Mouse (Mus musculus) neutrophil, adult 5-6 weeks (primary cell): ENCODE measurements around the gene Prss23. TPM values are rescaled to one million over a fixed set of nuclear protein-coding genes. Genes with fewer than 3 reads are reported as not detected.

ENCODE experiments used
- total RNA-seq: library from RNA; stranded (forward); fragments of 200-1000 nt; gene quantifications from 2 replicates; pipeline ENCODE4 v1.2.3, GENCODE M21; 2017

Gene Prss23
- total RNA-seq, 1 experiment from 2014 or later, result 0.70 TPM

Other genes with a start within 250 kb of the Prss23 start
- gene Tmem135, start 123.0 kb downstream of the Prss23 start, total RNA-seq, result 23.5 and 24.6 TPM in 2 replicates
- 0.37 and 0.47 TPM in 2 replicates for gene Fzd4, start 122.8 kb downstream of the Prss23 start, total RNA-seq
- not detected in 2 replicates for gene Me3, start 105.2 kb upstream of the Prss23 start, total RNA-seq